Mouse (Mus musculus): ENCODE measurements around the gene Lrrfip1. TPM values are rescaled to one million over a fixed set of nuclear protein-coding genes. Genes with fewer than 3 reads are reported as not detected.

The Lrrfip1 gene
- polyA plus RNA-seq, 1 experiment from 2014 or later: 79.0 TPM

- H3K9me3 ChIP-seq (ENCODE audit: control insufficient read depth, low read length): no peaks in the 10 kb centered on the region
- H3K27ac ChIP-seq (replicated peaks): no peak overlapping the region
- 83% methylated on average over 11 of the region's 11 CpGs for WGBS
- no peak for ATAC-seq (ENCODE audit: low FRiP score, low TSS enrichment)
- no peak overlapping the region for H3K4me3 ChIP-seq (ENCODE audit: low read depth, low read length)
- DNase-seq (ENCODE audit: low spot score): no peak
- H3K9ac ChIP-seq (ENCODE audit: low read length): no peak overlapping the region
- H3K36me3 ChIP-seq (ENCODE audit: control insufficient read depth, insufficient read depth, low read length): no peaks in the 10 kb centered on the region
- TF ChIP-seq CTCF (IDR thresholded peaks at IDR 0.05; ENCODE audit: low read depth) (no peak), EP300 (optimal IDR thresholded peaks at IDR 0.05) (no peak)
- H3K4me1 ChIP-seq (replicated peaks; ENCODE audit: control insufficient read depth, insufficient read depth): peaks cover 2% of the 10 kb centered on the region; the same call in 1 of the 2 replicates
- no peaks in the 10 kb centered on the region for H3K27me3 ChIP-seq (ENCODE audit: control insufficient read depth, insufficient read depth, low read length)
- no peak overlapping the region for H3K4me2 ChIP-seq (replicated peaks; ENCODE audit: low read depth)
These were observed 98.8 kb downstream of the Lrrfip1 start for GRCm38 (mm10) chr1:91097283-91097834.

- Histone ChIP-seq H3K4me3 (ENCODE audit: low read depth, low read length) (no peak overlapping the region), H3K36me3 (ENCODE audit: control insufficient read depth, insufficient read depth, low read length) (no peaks in the 10 kb centered on the region; the same call in 1 of the 2 replicates), H3K27me3 (ENCODE audit: control insufficient read depth, insufficient read depth, low read length) (no peaks in the 10 kb centered on the region), H3K9me3 (ENCODE audit: control insufficient read depth, low read length) (no peaks in the 10 kb centered on the region), H3K9ac (ENCODE audit: low read length) (no peak overlapping the region), H3K4me1 (replicated peaks; ENCODE audit: control insufficient read depth, insufficient read depth) (peaks cover 2% of the 10 kb centered on the region; the same call in 1 of the 2 replicates), H3K27ac (replicated peaks) (no peak overlapping the region), H3K4me2 (replicated peaks; ENCODE audit: low read depth) (no peak overlapping the region)
- DNase-seq (ENCODE audit: low spot score) (peak; percentile 75), ATAC-seq (ENCODE audit: low FRiP score, low TSS enrichment) (no peak; the same call in 1 of the 2 replicates)
- peak; percentile 93 for TF ChIP-seq CTCF (IDR thresholded peaks at IDR 0.05; ENCODE audit: low read depth)
- no peak for TF ChIP-seq EP300 (optimal IDR thresholded peaks at IDR 0.05)
- WGBS: 13% methylated on average over 6 of the region's 6 CpGs
These were observed 100.3 kb downstream of the Lrrfip1 start for GRCm38 (mm10) chr1:91098887-91099286.

- DNase-seq (ENCODE audit: low spot score): no peak
- TF ChIP-seq EP300 (optimal IDR thresholded peaks at IDR 0.05): no peak
- no peak for TF ChIP-seq CTCF (IDR thresholded peaks at IDR 0.05; ENCODE audit: low read depth)
These were observed 103.3 kb downstream of the Lrrfip1 start for GRCm38 (mm10) chr1:91101709-91102440.

GRCm38 (mm10) chr1:91103366-91103983 is 104.9 kb downstream of the Lrrfip1 start:
- Histone ChIP-seq H3K36me3 (ENCODE audit: control insufficient read depth, insufficient read depth, low read length) (peaks cover 13% of the 10 kb centered on the region; the same call in 1 of the 2 replicates), H3K27me3 (ENCODE audit: control insufficient read depth, insufficient read depth, low read length) (no peaks in the 10 kb centered on the region), H3K9ac (ENCODE audit: low read length) (no peak overlapping the region), H3K9me3 (ENCODE audit: control insufficient read depth, low read length) (no peaks in the 10 kb centered on the region), H3K4me3 (ENCODE audit: low read depth, low read length) (no peak overlapping the region), H3K4me1 (replicated peaks; ENCODE audit: control insufficient read depth, insufficient read depth) (no peaks in the 10 kb centered on the region), H3K4me2 (replicated peaks; ENCODE audit: low read depth) (no peak overlapping the region), H3K27ac (replicated peaks) (peak overlapping the region; percentile 40; the same call in 1 of the 2 replicates)
- TF ChIP-seq CTCF (IDR thresholded peaks at IDR 0.05; ENCODE audit: low read depth) (no peak), EP300 (optimal IDR thresholded peaks at IDR 0.05) (no peak)
- DNase-seq (ENCODE audit: low spot score) (no peak), ATAC-seq (ENCODE audit: low FRiP score, low TSS enrichment) (peak; percentile 53; the same call in 1 of the 2 replicates)
- 76% methylated on average over 15 of the region's 15 CpGs for WGBS

More at GRCm38 (mm10) chr1:91101709-91102440, 103.3 kb downstream of the Lrrfip1 start:
- Histone ChIP-seq H3K9ac (ENCODE audit: low read length) (no peak overlapping the region), H3K4me2 (replicated peaks; ENCODE audit: low read depth) (no peak overlapping the region), H3K36me3 (ENCODE audit: control insufficient read depth, insufficient read depth, low read length) (peaks cover 8% of the 10 kb centered on the region; the same call in 1 of the 2 replicates), H3K4me3 (ENCODE audit: low read depth, low read length) (no peak overlapping the region), H3K9me3 (ENCODE audit: control insufficient read depth, low read length) (no peaks in the 10 kb centered on the region), H3K4me1 (replicated peaks; ENCODE audit: control insufficient read depth, insufficient read depth) (no peaks in the 10 kb centered on the region), H3K27ac (replicated peaks) (no peak overlapping the region), H3K27me3 (ENCODE audit: control insufficient read depth, insufficient read depth, low read length) (no peaks in the 10 kb centered on the region)
- ATAC-seq (ENCODE audit: low FRiP score, low TSS enrichment): no peak
- 65% methylated on average over 11 of the region's 11 CpGs for WGBS

- ATAC-seq (ENCODE audit: low FRiP score, low TSS enrichment): no peak
- Histone ChIP-seq H3K27me3 (ENCODE audit: control insufficient read depth, insufficient read depth, low read length) (no peaks in the 10 kb centered on the region), H3K4me3 (ENCODE audit: low read depth, low read length) (no peak overlapping the region), H3K9ac (ENCODE audit: low read length) (no peak overlapping the region), H3K9me3 (ENCODE audit: control insufficient read depth, low read length) (no peaks in the 10 kb centered on the region), H3K4me2 (replicated peaks; ENCODE audit: low read depth) (no peak overlapping the region), H3K36me3 (ENCODE audit: control insufficient read depth, insufficient read depth, low read length) (peaks cover 24% of the 10 kb centered on the region; the same call in 1 of the 2 replicates), H3K4me1 (replicated peaks; ENCODE audit: control insufficient read depth, insufficient read depth) (no peaks in the 10 kb centered on the region), H3K27ac (replicated peaks) (no peak overlapping the region)
- TF ChIP-seq CTCF (IDR thresholded peaks at IDR 0.05; ENCODE audit: low read depth): peak; percentile 62
- TF ChIP-seq EP300 (optimal IDR thresholded peaks at IDR 0.05): no peak
- 68% methylated on average over 5 of the region's 5 CpGs for WGBS
- no peak for DNase-seq (ENCODE audit: low spot score)
These were observed 109.0 kb downstream of the Lrrfip1 start for GRCm38 (mm10) chr1:91107548-91107947.

Measured in stomach, postnatal 0 days (tissue).